Mouse (Mus musculus) erythroblast, embryonic 14.5 days (primary cell): ENCODE data around the gene Shld1.

Experiments used
- GATA1 ChIP-seq: IDR thresholded peaks from 2 replicates; pipeline ENCODE4 v1.6.1; 2012; ENCODE audit warnings: low read length, inconsistent platforms, mixed read lengths
- TAL1 ChIP-seq: IDR thresholded peaks from 3 replicates; pipeline ENCODE4 v1.6.1; 2012; ENCODE audit warnings: low read length, inconsistent platforms, mixed read lengths

DNA sequence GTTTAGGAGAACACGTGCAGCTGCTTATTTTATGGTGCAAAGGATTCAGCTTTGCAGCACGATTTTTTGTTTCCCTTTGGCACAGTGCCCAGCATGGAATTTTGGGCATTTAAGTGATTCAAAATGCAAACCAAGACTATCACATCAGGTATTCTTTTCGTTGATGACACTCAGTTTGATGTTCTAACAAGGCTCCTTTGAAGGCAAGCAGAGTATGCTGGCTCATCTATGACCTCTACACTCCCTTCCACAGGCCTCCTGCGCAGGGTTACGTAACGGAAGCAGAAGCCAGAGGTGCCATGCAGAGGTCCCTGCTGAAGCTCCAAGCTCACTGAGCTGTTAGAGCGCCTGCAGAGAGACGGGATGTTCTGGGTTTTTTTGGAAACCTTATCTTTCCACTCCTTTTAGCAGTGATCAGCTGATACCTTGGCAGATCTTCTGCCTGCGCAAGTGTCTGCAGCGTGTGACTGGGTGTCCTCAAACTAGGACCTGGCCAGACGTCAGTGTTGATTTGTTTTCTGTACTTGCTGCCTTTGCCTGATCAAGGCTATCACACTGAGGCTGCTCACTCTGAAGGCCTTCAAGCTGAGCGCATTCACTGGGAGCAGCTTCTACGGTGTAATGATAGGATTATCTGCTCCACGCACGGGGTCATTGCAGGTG lies 3.0 kb downstream of the Shld1 start:
- TF ChIP-seq TAL1, result peak; percentile 59
- no peak; the same call in 1 of the 2 replicates for TF ChIP-seq GATA1
